Mouse (Mus musculus): ENCODE results near the gene Gm28845.
"Not testable (repeated sequence)": the region's sequence is repeated elsewhere in the genome, so short reads cannot be mapped to it uniquely, and the experiment has no call there.

The Gm28845 gene

DNA sequence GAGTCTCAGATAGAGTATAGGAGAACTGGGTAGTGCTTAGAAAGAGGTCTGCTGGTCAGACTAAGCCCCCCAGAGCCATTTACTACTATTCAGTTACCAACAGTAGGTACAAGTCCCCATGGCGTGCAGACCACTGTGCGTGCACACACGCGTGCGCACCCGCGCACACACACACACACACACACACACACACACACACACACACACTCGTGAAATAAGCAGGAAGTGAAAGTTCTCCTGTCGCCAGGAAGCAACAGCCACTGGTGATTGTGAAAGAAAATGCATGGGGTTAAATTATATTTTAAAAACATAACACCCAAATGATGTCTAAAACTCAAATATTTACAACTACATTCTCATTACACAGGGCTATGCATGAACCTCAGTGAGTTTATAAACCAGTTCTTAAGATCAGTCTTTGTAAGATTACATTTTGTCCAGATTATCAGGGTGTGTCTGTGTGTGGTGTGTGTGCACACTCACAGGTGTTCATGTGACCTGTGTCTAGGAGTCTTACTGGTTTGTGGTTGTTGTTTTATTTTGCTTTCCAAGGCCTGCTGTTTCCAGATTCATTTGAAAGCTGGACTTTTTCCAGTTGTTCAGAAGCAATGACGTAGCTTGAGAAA lies 11.6 kb downstream of the Gm28845 start:
- DNase-seq (ENCODE audit: low read depth, low spot score), result no peak

DNA sequence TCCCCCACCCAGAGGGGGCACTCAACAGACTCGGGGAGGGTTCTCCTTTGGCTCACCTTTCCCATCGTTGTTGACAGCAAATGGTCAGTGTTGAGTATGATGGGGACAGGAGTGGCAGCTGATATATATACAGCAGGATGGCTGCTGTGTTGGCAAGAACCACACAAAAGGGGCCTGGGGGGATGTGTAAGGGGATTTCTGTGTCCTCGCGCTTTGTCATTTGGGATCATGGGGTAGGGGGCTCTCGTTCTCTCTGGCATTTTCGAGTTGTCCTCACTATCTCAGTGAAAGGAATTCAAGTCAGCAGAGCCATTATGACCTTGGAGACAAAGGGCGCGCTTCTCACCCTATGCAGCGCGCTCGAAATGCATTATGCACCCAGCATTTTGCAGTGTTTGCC lies 16.1 kb downstream of the Gm28845 start, which contains the start of gene Cryga:
TSS of gene Cryga (minus strand) at position 101 of the 400 bp plus-strand sequence.
- DNase-seq (ENCODE audit: low read depth, low spot score), result no peak

DNA sequence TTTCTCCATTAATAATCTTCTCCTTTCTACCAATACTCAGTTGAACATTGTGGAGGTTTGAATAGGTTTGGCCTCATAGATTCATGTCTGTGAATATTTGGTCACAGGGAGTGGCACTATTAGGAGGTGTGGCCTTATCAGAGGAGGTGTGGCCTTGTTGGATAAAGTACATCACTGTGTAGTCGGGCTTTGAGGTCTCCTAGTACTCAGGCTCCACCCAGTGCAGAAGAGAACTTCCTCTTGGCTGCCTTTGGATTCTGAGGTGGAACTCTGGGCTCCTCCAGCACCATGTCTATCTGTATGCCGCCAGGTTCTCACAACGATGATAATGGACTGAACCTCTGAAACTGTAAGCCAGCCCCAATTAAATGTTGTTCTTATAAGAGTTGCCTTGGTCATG lies 22.4 kb downstream of the Gm28845 start:
- DNase-seq (ENCODE audit: low read depth, low spot score), result no peak

DNA sequence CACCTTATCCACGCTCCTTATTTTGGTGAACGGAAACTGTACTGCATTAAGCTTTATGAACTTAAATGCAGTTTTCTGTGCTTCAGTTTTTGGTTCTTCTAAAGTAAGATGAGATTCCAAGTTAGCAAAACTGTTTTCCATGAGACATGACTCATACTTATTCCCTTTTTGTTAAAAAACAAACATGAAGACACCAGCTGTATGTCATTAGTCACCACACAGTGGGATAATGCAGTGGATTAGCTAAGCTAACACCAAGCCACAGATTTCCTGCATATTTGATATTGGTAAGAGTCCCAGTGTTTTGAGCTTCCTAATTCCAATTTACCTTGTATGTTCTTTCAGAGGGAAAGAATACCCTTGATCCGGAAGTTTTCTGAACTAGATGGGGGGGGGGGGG lies 27.8 kb downstream of the Gm28845 start:
- no peak for DNase-seq (ENCODE audit: low read depth, low spot score)

DNA sequence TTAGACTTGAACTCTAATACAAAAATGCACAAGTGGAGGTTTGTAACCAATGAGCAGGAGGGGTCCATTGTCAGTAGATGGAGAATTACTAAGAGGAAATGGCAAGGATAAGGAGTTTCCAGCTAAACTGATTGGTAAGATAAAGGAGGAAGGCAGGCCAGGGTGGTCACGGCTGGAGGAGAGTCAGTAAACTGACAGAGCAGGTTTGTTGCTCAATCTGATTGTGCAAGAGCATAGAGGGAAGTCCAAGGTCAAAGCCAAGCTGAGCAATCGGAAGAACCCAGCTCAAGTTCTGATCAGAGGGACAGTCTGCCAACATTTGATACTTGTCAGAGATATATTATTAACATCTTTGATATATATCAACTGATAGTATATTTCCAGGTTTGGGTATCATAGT lies 29.0 kb downstream of the Gm28845 start:
- no peak for DNase-seq (ENCODE audit: low read depth, low spot score)

DNA sequence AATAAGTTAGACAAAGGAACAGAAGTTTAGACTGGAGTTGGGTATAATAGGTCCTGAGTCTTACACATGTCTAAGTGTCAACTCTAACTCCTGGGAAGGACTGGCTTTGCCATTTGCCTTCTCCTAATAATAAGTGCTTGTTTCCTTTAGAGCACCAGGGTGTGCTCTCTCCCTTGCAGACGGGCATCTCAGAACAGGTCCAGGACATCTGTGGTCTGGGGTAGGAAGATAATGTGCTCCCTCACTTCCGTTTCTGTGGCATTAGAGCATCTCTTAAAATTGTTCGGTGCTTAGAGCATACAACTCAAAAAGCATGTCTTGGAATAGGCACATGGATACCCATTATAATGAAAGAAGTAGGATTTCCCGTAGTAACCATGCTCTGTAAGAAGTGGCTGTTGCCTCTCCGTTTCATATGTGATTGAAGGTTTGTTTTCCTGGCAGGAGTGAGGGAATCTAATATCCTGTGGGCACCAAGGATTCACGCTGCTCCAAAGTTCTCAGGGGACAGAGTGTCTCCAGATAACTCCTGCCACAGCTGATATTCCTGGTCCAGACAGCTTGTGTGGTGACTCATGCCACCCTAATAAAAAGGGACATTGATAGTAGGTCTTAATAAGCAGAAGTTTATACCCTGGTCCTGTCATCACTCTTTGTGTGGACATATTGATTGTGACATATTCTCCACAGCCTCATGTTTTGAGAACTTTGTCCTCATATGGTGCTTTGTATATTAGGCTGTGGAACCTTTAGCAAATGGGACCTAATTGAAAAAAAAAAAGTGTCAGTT lies 30.6 kb downstream of the Gm28845 start:
- no peak for DNase-seq (ENCODE audit: low read depth, low spot score)

DNA sequence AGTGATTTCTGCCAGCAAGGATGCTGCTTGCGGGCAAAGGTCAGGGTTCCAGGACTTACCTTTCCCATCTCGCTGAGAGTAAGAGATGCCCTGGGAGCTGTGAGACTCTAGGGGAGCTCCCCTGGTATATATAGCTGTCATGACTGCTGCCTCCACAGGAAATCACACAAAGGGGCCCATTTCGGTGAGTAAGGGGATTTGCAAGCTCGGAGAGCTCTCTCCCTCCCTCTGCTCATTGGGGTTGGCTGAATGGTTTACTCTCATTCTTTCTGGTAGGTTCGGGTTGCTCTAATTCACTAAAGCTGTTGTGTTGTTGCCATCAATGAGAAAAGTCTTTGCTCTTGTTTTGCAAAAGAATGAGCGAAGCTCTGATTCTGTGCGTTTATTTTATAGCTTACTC lies 37.2 kb downstream of the Gm28845 start, which contains the start of gene Crygb:
TSS of gene Crygb (minus strand) at position 101 of the 400 bp plus-strand sequence.
- DNase-seq (ENCODE audit: low read depth, low spot score), result no peak

DNA sequence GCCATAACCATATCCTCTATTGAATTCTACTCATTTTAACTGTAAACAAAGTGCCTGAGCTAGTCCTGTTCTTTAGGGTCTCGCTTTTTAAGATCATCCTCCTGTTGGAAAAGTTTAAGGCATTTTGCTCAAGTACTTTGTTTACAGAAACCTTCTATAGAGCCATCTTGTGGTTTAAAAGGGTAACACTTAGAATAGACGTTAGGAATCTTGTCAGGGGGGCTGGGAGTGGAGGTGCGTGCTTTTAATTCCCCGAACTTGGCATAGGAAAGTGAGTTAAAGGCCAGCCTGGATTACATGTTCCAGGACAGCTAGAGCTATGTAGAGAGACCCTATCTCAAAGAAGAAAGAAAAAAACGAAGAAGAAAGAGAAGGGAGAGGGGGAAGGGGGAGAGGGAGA lies 43.8 kb downstream of the Gm28845 start:
- DNase-seq (ENCODE audit: low read depth, low spot score), result no peak

DNA sequence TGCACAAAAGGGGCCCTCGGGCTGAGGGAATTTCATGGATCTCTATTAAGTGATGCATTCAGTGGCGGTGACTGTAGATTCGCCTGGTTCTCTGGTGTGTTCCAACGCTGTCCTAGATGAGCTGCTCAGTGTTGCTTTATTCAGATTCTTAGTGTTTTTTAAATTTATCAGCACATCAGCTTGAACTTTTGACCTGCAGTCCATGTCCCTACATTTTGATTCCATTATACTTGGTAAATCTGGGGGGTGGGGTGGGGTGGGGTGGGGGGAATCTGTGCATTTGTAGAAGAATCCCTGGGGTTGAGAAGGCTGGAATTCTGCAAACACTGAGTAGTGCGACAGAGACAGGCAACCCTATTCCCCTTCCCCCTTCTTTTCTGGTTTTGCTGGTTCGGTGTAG lies 45.8 kb downstream of the Gm28845 start, which contains the start of gene Crygc:
TSS of gene Crygc (minus strand) at position 101 of the 400 bp plus-strand sequence.
- no peak for DNase-seq (ENCODE audit: low read depth, low spot score)

DNA sequence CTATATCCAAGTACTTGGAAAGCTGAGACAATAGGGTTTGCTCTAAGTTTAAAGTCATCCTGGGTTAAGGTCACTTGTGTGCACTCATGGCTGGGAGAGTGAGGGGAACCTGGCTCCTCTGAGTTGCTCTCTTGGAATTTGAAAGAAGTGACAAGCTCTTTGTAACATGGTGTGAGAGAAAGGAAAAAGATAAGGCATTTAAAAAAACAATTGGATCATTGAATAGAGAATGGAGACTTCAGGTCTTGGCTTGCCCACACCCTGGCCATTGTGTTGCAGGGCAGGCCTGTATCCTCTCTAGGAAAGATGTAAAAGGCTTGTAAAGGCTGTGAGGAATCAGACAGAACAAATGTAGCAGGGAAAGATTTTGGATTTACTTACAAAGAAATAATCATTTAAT lies 51.5 kb downstream of the Gm28845 start:
- DNase-seq (ENCODE audit: low read depth, low spot score), result no peak

DNA sequence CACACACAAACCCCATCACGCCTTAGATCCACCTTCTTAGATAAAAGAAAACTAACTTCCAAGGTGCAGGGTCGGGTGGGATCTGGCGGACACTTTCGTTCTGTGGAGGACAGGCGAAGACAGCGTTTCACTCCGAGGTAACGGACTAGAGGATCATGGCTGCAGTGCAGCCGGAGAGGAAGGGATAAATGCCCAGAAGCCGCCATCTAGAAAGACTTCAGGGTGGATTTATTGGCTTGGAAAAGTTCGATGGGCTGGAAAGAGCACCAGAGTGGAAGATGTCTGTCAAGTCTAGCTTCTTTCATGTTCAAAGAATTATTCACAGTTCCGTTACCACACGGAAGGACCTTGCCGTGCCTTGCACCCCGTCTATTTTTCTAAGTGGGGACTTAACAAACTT lies 55.2 kb downstream of the Gm28845 start:
- DNase-seq (ENCODE audit: low read depth, low spot score), result no peak

DNA sequence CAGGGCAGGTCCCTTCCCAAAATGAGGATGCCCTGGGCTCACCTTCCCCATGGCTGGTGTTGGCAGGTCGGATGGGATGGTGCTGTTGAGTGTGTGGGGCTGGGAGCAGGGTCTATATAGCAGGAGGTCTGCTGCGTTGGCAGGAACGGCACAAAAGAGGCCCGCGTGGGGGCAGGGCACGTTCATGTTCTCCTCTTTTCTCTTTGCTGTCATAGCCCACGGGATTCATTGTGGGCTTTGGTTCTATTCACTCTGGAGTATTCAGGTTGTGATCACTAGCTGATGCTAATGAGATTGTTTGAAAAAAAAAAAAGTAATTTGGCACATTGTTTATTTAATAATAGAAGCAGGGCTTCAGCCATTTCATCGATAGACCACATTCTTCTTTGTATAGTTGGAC lies 56.0 kb downstream of the Gm28845 start, which contains the start of gene Crygd:
TSS of gene Crygd (minus strand) at position 101 of the 400 bp plus-strand sequence.
- DNase-seq (ENCODE audit: low read depth, low spot score), result no peak

DNA sequence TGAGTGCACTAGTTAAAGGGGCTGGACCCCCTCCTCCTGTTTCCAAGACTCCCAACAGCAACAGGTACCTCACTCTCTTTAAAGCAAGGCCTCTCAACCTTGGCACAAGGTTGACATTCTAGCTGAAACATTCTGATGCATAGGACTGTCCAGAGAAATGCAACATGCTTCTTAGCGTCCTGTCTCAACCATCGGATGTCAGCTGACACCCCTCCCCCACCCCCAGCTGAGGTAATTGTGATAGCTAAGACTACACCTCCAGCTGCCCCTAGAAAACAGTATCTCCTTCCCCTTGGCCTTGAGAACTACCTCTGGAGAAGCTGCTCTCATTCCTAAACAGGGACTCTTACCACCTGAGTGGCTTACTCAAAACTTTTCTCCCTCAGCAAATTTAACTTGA lies 67.2 kb downstream of the Gm28845 start:
- DNase-seq (ENCODE audit: low read depth, low spot score), result no peak

DNA sequence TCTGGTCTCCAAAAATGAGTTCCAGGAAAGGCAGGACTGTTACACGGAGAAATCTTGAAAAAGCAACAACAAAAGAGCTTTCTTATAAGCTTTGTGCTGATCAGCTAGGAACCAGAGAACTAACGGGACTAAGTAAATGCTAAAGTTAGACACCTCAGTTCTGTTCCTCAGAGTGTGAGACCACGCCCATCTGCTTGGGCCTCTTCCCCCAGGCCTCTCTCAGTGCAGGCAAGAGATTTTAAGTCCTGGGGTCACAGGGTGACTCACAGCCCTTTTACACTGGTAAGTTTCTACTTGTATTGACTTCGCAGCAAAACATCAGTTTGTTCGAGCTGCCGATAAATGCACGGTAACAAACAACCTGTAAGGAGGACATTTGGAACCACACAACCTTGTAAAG lies 67.7 kb downstream of the Gm28845 start:
- no peak for DNase-seq (ENCODE audit: low read depth, low spot score)

DNA sequence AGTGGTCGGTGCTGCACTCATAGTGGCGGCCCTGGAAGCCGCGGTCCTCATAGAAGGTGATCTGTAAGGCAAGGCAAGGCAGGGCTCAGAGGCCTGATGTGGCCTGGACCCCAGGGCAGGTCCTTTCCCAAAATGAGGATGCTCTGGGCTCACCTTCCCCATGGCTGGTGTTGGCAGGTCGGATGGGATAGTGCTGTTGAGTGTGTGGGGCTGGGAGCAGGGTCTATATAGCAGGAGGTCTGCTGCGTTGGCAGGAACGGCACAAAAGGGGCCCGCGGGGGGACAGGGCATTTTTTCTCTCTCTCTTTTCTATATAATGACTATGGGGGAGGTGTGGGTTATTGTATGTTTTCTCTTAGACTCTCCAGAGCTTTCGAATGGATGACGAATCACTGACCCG lies 68.4 kb downstream of the Gm28845 start, which contains the start of gene Cryge:
TSS of gene Cryge (minus strand) at position 198 of the 400 bp plus-strand sequence.
- DNase-seq (ENCODE audit: low read depth, low spot score), result not testable (repeated sequence)

All from forelimb bud, embryonic 11.5 days (tissue).